Mouse (Mus musculus) CH12F3 (cell line): ENCODE measurements around the gene Tctex1d4.

Source experiments
- in situ Hi-C: fragments of 300-500 bp; cut with MboI; formaldehyde crosslinking; loops from 2 replicates; pipeline ENCODE4 v1.14.3; 2020; ENCODE audit warnings: low sequenced_read_pairs

Gene Tctex1d4

DNA sequence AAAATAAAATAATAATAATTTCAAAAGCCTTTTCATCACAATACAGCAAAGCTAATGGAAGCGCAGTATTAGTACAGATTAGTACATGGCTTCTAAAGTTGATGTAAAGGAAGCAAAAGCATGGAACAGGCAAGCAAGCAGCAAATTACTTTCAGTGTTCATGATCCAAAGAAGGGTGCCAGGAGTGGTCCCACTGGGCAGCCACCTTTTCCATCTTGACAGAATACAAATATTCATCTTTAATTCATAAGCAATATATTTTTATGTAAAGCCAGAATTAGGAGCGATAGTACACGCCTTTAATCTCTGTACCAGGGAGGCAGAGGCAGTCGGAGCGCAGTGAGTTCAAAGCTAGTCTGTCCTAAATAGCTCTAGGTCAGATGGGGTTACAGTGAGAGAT, 7.0 kb upstream of the Tctex1d4 start:
- in situ Hi-C loops: no loop called here

GRCm38 (mm10) chr4:117120052-117120444, 6.5 kb upstream of the Tctex1d4 start:
- in situ Hi-C loops: no loop called here

- in situ Hi-C loops: no loop called here
These were observed 5.9 kb upstream of the Tctex1d4 start for GRCm38 (mm10) chr4:117120445-117121414.

DNA sequence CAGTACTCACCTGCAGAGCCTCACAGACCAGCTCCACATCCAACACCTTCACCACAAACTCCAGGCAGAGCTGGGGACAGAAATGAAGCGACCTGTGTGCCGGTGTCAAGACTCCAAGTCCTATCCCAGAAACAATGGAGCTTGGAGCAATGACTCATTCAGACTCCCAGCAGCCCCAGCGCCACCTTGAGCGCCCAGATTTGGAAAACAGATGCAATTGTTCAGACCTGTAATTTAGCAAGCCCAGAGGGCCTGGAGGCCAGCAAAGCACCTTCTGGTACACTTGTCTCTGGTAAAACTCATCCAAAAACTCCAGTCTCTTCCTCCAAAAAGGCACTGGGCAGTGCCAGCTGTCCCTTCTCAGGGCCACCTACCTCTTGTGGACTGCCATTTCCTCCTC, 4.4 kb upstream of the Tctex1d4 start:
- in situ Hi-C loops: no loop called here

DNA sequence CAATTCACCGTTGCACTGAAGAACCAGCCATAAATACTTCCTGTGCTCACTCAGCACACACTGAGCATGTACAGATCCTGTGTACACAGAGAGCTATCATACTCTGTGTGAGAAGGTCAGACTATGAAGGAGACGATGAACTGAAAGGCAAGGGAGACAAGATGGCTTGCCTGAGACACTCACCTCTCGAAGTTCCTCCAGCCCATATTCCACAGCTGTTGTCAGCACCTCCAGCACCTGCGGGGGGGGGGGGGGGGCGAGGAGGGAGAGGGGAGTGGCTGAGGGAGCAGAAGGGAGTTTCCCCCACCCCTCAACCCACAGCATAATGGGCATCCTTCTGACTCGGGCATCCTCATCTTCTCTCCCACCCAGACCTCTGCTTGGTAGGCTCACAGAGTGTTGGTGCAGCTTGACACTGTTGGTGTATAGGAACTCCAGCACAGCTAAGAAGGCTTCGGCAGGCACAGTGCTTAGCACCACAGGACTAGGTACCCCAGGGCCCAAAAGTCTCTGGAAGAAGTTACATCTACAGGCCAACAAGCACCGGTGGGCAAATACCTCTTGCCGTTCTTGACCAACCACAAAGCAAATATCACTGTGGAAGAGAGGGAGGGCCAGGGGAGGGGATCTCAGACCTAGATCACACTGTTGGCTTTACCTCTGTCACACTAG, 2.9 kb upstream of the Tctex1d4 start:
- in situ Hi-C loops: no loop called here

DNA sequence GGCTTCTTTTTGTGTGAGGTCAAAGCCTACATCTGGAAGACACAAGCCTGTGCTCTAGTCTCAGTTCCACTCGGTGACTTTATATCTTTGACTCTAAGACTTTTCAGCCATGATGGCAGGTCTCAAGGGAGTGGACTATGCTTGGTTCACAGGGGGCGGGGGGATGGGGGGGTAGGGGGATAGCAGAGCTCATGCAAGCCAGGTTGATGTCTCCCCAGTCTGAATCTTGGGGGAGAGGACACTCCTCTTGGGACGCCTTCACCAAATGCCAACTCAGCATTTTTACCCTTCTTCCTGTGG, 2.4 kb upstream of the Tctex1d4 start:
- in situ Hi-C loops: no loop called here

DNA sequence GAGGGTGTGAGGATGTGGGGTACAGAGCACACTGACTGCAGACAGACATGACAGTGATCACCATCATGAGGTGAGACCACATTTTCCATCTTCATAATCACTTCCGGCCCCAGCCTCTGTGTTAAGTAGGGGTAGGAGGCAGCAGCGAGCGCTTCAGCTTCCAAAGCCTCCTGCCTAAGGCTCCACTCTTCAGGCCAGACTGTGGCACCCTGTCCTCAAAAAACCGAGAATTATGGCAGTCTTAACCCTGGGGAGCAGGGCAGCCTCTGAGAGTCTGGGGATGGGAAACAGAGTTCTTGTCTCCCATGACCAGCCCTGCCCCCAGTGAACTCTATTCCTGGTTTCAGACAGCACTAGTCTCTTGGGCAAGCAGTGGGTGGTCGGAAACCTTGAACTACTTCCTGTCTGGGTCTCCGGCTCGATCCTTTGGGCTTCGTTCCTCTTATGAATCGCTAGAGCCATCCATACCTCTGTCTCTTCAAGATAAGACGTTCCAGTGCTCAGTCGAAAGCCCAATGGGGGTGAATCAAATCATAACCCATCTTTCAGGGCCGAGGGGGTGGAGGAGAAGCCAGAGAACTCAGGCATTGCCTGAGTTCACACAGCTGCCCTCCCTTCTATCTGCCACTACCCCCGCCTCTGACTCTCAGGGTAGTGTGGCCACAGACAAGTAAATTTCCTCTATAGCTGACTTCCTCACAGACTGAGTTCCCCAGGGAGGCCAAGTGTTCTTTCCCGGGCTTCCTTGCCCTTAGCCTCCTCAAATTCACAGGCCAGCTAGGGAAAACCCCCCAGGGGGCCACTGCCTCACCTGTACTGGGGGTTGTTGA, 1.9 kb upstream of the Tctex1d4 start:
- in situ Hi-C loops: no loop called here

DNA sequence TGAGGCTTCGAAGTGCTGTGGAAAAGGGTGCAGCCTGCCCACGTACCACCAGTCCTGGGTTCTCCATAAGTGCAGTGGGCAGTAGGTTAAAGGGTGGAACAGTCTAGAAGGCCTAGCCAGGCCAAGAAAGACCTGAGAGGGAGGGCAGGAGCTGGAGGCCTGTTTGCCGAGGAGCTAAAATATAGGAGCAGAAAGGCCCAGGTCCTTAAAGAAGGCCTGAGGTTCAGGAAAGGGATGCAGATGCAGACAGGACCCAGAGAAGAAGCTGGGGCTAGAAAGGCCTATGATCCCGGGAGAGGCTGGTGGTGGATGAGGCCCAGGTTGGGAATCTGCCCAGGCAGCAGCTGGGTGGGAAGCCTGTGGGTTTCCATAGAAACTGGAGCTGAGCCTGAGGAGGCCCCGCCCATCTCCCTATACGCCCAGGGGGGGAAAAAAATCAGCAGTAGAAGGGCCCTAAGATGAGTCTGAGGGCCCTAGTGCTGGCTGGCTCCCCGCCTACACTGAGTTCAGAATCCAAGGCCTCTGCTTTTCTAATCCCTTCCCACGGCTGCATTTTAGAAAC, 1.2 kb upstream of the Tctex1d4 start, which contains the start of gene Btbd19:
Gene Btbd19, minus strand, starts transcription at position 378 of the 562 bp plus-strand sequence.
- in situ Hi-C loops: no loop called here

GRCm38 (mm10) chr4:117125910-117126674, 502 bp upstream of the Tctex1d4 start:
- in situ Hi-C loops: no loop called here

GRCm38 (mm10) chr4:117127991-117128686, 1.5 kb downstream of the Tctex1d4 start:
- in situ Hi-C loops: no loop called here

DNA sequence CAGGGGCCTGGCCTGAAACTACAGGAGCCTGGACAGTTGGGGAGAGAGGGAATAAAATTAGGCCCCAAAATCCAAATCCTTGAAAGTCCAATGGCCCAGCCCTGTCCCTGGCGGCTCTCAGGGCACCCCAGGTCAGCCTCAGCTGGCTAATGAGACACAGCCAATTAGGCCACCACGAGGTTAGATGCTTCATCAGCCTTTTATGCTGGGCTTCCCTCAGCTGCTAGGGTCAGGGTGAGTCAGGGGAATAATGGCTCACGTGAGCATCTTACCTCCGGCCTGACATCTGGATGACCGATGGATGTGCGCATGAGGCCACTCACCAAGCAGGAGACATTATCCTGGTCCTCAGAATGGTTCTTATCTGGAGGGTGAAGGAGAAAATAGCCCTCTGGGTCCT, 4.2 kb downstream of the Tctex1d4 start:
- in situ Hi-C loops: no loop called here

GRCm38 (mm10) chr4:117131198-117131597, 4.6 kb downstream of the Tctex1d4 start:
- in situ Hi-C loops: no loop called here

GRCm38 (mm10) chr4:117131890-117132793, 5.5 kb downstream of the Tctex1d4 start:
- in situ Hi-C loops: no loop called here

GRCm38 (mm10) chr4:117132794-117133143, 6.2 kb downstream of the Tctex1d4 start:
- in situ Hi-C loops: no loop called here

DNA sequence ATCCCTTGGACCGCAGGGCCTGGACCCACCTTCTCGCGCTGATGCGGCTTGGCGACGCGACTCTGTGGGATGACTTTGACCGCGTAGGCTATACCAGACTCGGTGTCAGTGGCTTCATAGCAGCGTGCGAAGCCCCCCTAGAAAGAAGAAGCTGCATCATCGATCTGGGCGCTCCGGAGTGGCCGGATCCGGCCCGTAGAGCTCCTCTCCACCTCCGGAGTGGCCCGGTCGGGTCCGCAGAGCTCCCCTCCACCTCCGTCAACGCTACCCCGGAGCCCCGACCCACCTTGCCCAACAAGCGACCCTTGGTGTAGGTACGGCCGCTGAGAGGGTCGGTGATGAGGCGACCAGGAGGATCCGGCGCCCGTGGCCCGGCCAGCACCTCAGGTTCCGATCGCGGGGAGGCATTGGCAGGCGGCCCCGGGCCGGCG, 6.8 kb downstream of the Tctex1d4 start:
- in situ Hi-C loops: no loop called here

- in situ Hi-C loops: no loop called here
These were observed 7.4 kb downstream of the Tctex1d4 start, which contains the start of gene Plk3 for GRCm38 (mm10) chr4:117133817-117134600. Plk3 (minus strand) TSS chr4:117133963.

DNA sequence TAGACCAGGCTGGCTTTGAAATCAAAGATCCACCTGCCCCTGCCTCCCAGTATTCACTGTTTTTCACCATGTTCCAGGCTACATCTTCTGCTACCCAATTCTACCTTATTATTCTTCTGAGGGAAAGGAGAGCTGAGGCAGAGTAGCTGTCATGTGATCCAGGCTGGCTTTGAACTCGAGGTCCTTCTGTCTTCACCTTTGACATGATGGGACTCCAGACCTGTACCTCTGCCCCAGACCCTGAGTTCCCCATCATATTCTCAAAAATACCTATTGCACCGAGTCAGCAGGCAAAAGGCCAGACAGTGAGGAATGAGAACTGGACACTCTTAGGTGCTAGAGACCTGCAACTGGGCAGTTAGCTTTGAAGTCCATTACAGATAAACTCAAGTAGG, 8.0 kb downstream of the Tctex1d4 start:
- in situ Hi-C loops: no loop called here

DNA sequence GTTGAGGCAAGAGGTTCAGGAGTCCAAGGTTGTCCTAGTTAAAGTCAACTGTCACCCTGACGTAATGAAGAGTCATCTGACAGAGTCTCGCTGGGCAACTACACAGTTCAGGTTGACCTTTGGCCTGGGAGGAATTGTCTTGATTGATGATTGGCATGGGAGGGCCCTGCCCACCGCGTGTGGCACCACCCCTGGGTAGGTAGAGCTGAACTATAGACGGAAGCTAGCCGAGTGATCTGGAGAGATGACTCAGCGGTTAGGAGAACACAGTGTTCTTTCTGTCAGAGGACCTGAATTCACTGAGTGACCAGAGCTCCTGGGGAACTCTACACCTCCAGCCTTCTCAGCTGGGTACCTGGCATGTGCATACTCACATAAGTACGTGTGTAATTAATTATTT, 9.4 kb downstream of the Tctex1d4 start:
- in situ Hi-C loops: no loop called here
